Mouse (Mus musculus): ENCODE measurements at regions not wholly inside any gene's neighbourhood (a gene's known extent, or its start where the extent isn't known, plus 50 kb on each side); places are given as distances from the start of the nearest gene placed in this dataset.
A peak's percentile ranks its signal among the peaks of the same experiment; 100 is the strongest.

DNA sequence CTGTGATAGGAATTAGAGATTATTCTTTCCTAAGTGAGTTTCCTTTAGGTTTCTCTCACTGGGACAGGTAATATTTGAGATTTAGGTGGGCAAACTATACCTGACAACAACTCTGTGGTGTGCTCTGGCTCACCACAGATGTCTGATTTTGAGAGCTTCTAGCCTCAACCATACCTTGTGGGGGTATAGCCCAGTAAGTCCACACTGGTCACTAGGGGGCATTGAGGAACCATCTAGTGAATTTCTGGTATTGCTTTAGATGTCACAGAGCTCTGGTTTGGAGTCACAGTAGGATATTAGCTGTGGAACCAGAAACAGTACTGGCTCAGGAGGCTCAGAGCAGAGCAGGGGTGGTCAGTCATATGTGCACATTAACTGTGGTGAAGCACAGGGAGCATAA, 91.5 kb upstream of the 2210010C04Rik start:
- no peak for DNase-seq (ENCODE audit: low read depth, low spot score)

GRCm38 (mm10) chr6:41121641-41122040, 86.3 kb upstream of the 2210010C04Rik start:
- no peak for DNase-seq (ENCODE audit: low read depth, low spot score)

DNA sequence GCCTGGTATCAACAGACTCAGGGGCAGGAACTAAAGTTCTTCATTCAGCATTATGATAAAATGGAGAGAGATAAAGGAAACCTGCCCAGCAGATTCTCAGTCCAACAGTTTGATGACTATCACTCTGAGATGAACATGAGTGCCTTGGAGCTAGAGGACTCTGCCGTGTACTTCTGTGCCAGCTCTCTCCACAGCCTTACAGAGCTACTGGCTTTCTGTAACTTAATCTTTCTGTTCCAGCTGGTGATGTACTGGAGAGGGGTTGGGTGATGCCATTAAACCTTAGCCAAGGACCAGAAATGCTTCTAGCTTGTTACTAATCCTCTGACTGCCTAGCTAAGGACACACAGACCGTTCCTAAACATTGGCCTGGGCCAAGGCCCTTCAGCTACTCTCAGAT, 83.9 kb upstream of the 2210010C04Rik start:
- DNase-seq (ENCODE audit: low read depth, low spot score) = no peak

DNA sequence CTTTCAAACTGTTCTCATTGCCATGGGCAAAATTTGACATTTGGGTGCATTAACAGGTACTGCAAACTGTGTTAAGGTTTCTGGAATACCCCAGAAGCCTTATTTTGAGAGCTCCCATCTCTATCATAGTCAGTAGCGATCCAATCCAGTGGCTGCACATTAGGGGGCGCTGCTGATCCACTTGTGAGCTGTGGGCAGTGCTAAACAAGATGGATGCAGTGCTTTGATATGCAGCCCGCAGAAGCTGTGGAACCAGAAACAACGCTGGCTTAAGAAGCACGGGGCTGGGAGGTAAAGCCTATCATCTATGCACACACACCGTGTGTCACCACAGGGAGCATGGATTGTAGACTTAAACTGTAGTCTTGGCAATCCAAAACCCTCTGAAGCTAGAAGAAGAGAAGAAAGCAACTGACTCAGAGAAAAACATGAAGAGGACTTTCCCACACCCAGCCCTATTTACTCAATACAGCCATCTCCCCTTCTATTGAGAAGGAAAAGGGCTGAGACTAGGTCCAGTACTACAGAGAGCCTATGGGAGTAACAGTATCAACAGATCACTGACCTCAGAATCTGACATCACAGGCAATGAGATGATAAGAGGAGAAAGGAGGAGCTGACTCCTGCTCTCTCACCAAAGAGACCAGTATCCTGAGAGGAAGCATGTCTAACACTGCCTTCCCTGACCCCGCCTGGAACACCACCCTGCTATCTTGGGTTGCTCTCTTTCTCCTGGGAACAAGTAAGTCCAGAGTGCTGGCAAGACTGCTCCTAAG, 83.1 kb upstream of the 2210010C04Rik start:
- peak; percentile 77 for DNase-seq (ENCODE audit: low read depth, low spot score)

DNA sequence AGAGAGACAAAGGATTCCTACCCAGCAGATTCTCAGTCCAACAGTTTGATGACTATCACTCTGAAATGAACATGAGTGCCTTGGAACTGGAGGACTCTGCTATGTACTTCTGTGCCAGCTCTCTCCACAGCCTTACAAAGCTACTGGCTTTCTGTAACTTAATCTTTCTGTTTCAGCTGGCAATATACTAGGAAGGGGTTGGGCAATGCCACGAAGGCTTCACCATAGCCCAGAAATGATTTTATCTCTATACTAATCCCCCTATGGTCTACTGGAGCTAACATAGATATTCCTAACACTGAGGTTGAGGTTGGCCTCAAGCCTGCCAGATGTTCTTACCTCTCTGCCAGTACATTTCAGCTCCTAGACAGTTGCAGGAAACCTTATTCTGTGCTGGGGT, 78.6 kb upstream of the 2210010C04Rik start:
- DNase-seq (ENCODE audit: low read depth, low spot score) = no peak

GRCm38 (mm10) chr6:41112861-41113610, 77.7 kb upstream of the 2210010C04Rik start:
- DNase-seq (ENCODE audit: low read depth, low spot score) = peak; percentile 66

- no peak for DNase-seq (ENCODE audit: low read depth, low spot score)
These were observed 76.5 kb upstream of the 2210010C04Rik start for GRCm38 (mm10) chr6:41111829-41112228.

DNA sequence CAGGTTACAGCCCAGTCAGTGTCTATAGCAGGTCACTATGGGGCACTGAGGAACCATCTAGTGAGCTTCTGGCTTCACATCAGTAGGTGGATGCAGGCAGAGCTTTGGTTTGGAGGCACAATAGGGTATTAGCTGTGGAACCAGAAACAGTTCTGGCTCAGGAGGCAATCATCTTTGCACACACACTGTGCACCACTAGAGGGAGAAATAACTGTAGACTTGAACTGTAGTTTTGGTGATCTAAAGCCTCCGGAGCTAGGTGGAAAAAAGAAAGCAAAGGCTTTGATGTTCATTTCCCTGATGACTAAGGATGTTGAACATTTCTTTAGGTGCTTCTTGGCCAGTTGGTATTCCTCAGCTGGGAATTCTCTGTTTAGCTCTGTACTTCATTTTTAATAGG, 73.6 kb upstream of the 2210010C04Rik start:
- DNase-seq (ENCODE audit: low read depth, low spot score) = peak; percentile 29

- DNase-seq (ENCODE audit: low read depth, low spot score) = no peak
These were observed 68.5 kb upstream of the 2210010C04Rik start for GRCm38 (mm10) chr6:41103689-41104400.

GRCm38 (mm10) chr6:41101997-41102396, 66.7 kb upstream of the 2210010C04Rik start:
- no peak for DNase-seq (ENCODE audit: low read depth, low spot score)

- no peak for DNase-seq (ENCODE audit: low read depth, low spot score)
These were observed 64.9 kb upstream of the 2210010C04Rik start for GRCm38 (mm10) chr6:41100258-41100657.

DNA sequence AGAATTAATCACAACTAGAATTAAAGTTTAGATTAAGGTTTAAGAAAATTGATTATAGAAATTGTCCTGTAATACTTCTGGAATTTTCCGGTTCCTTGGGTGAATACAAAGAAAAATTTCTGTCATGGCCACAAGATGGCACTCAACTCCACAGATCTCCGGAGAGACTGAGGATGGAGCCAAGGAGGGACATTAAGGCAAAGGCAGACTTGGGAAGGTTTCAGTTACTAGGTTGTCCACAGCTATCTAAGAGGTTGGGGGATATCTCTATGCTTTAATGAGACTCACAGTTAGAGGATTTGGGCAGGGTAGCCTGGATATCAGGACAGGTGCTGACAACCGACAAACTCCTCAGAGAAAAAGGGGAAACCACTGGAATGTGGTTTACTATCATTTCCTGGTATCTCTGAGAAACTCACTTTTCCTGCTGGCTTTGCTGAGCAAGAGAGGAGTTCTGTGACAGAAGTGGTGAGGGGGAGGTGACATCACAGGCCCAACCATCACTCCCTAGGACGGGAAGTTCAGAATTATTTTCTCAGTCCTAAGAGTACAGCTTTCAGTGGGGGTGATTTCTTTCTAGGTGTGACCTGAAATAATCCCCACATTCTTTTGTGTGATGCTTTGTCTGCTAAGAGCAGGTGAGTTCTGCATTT, 56.0 kb upstream of the 2210010C04Rik start:
- DNase-seq (ENCODE audit: low read depth, low spot score) = peak; percentile 28
